Mouse (Mus musculus) G1E (cell line): ENCODE measurements around the gene Il1a.

Experiments used
- CTCF ChIP-seq: IDR thresholded peaks from 2 replicates; pipeline ENCODE4 v1.5.1; 2012; ENCODE audit warnings: low read depth, low read length, inconsistent platforms, mixed read lengths
- GATA1 ChIP-seq: IDR thresholded peaks from 2 replicates; pipeline ENCODE4 v1.6.1; 2012; ENCODE audit warnings: borderline replicate concordance, low read length, inconsistent platforms, mixed read lengths

GRCm38 (mm10) chr2:129322117-129322635 is 12.4 kb upstream of the Il1a start:
- TF ChIP-seq CTCF (no peak), GATA1 (no peak)
